In the genomic region with DNA sequence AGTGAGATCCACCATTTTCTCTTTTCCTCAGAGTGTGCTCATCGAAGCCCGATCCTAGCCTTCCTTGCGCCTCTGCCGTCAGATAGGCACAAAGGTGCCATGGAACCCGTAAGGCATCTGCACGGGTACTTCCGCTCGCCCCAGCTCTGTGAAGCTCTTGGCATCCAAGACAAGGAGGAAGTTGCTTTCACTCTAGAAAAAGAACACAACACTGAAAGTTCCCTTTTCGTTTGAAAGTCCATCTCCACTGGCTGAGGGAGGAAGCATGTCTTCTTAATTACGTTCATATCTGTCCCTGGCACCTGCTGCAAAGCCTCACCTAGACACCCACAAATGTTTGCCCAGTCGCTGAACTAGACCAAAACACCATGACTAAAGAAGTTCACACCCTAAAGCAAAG, we compare ENCODE assay signal across 11 mouse cellular contexts. TPM values are rescaled to one million over a fixed set of nuclear protein-coding genes. Genes with fewer than 3 reads are reported as not detected.
A peak's percentile ranks its signal among the peaks of the same experiment; 100 is the strongest.
DNase-seq lines count a peak whose midpoint lies in the region; ATAC-seq lines count a peak whose summit lies in the region.
"Had no signal": no experiment of that assay in that cellular context is flagged by ENCODE, and none has a peak within 500 bp of the region (broad histone marks: within the 10 kb centered on the region; RNA-seq: fewer than 3 reads in every experiment).

No protein-coding gene starts in this region.

- H3K36me3 ChIP-seq in liver, embryonic 13.5 days, result no peaks in the 10 kb centered on the region
- H3K36me3 ChIP-seq: hindbrain, embryonic 15.5 days; neural tube, embryonic 13.5 days had no signal

- H3K27me3 ChIP-seq in liver, embryonic 13.5 days, result no peaks in the 10 kb centered on the region
- H3K27me3 ChIP-seq: hindbrain, embryonic 15.5 days; neural tube, embryonic 13.5 days had no signal

- H3K4me1 ChIP-seq in liver, embryonic 13.5 days (replicated peaks), result peaks cover 6% of the 10 kb centered on the region
- H3K4me1 ChIP-seq: hindbrain, embryonic 15.5 days; neural tube, embryonic 13.5 days had no signal

- H3K9me3 ChIP-seq in liver, embryonic 13.5 days (replicated peaks), result no peaks in the 10 kb centered on the region
- H3K9me3 ChIP-seq: hindbrain, embryonic 15.5 days; neural tube, embryonic 13.5 days had no signal

- ATAC-seq in liver, embryonic 13.5 days (ENCODE audit: low read depth), result no peak

- H3K27ac ChIP-seq in liver, embryonic 13.5 days, result no peak overlapping the region
- H3K27ac ChIP-seq: hindbrain, embryonic 15.5 days; neural tube, embryonic 13.5 days had no signal

- H3K4me3 ChIP-seq in liver, embryonic 13.5 days (replicated peaks), result no peak overlapping the region
- H3K4me3 ChIP-seq: hindbrain, embryonic 15.5 days; neural tube, embryonic 13.5 days had no signal

- WGBS in liver, embryonic 13.5 days (ENCODE audit: insufficient replicate concordance), result 22% methylated on average over 11 of the region's 11 CpGs

- H3K4me2 ChIP-seq in liver, embryonic 13.5 days, result peak overlapping the region; percentile 37
- H3K4me2 ChIP-seq: hindbrain, embryonic 15.5 days; neural tube, embryonic 13.5 days had no signal

- H3K9ac ChIP-seq in liver, embryonic 13.5 days, result no peak overlapping the region
- H3K9ac ChIP-seq: hindbrain, embryonic 15.5 days; neural tube, embryonic 13.5 days had no signal

- peak; percentile 57 for DNase-seq in CD4-positive helper T cell, adult 2 months (ENCODE audit: low read depth, low spot score)
- DNase-seq in T-cell, adult 2 months (ENCODE audit: low spot score), result peak; percentile 52
- DNase-seq in liver, embryonic 13.5 days, result no peak
- DNase-seq in spleen, adult 18-20 months, result peak; percentile 54 to 55
- DNase-seq in right cerebral cortex, postnatal 36 days (ENCODE audit: low spot score in 2 of 2), result no peak
- no peak for DNase-seq in adrenal gland, postnatal 4 days (ENCODE audit: low spot score in 2 of 2)
- no peak for DNase-seq in left cerebral cortex, adult 11 months (ENCODE audit: low spot score)
- no peak for DNase-seq in yolk sac, embryonic 10.5 days (ENCODE audit: low spot score)

RNA-seq across cellular contexts. Expression of gene Pts, which starts 4.8 kb away (rescaled TPM):
- polyA plus RNA-seq in liver, embryonic 13.5 days (2015; fragmentation: Nextera tagmentation; extraction: Ambion mirVana), result 41.6 and 43.4 TPM in 2 replicates
- 10 to 100 TPM; 71.9 to 77.2 TPM for total RNA-seq in adrenal gland, postnatal 4 days (2021)

RNA-seq across cellular contexts. Expression of gene Il18, which starts 21.3 kb away (rescaled TPM):
- 5.7 and 5.9 TPM in 2 replicates for polyA plus RNA-seq in liver, embryonic 13.5 days (2015; fragmentation: Nextera tagmentation; extraction: Ambion mirVana)
- total RNA-seq in adrenal gland, postnatal 4 days (2021), result 1 to 10 TPM; 5.6 to 6.3 TPM

RNA-seq across cellular contexts. Expression of gene Bco2, which starts 21.7 kb away (rescaled TPM):
- polyA plus RNA-seq in liver, embryonic 13.5 days (2015; fragmentation: Nextera tagmentation; extraction: Ambion mirVana), result 0.24 and 0.37 TPM in 2 replicates
- 1 to 10 TPM; 2.3 to 4.1 TPM for total RNA-seq in adrenal gland, postnatal 4 days (2021)

RNA-seq across cellular contexts. Expression of gene Tex12, which starts 27.8 kb away (rescaled TPM):
- not detected in 2 replicates for polyA plus RNA-seq in liver, embryonic 13.5 days (2015; fragmentation: Nextera tagmentation; extraction: Ambion mirVana)
- not detected for total RNA-seq in adrenal gland, postnatal 4 days (2021)
- polyA plus RNA-seq: limb, embryonic 11.5 days; neural tube, embryonic 13.5 days had no signal

RNA-seq across cellular contexts. Expression of gene Plet1, which starts 39.0 kb away (rescaled TPM):
- polyA plus RNA-seq in liver, embryonic 13.5 days (2015; fragmentation: Nextera tagmentation; extraction: Ambion mirVana), result 0.07 and 0.36 TPM in 2 replicates
- total RNA-seq in adrenal gland, postnatal 4 days (2021), result 1 to 10 TPM in 1 of 2 experiments, under 1 TPM in 1; 0.25 to 3.2 TPM

Comparison
In these comparisons a context has a peak if more than half of its experiments do, and no peak if none do; other contexts are left out.
1. DNase-seq: peak in CD4-positive helper T cell, adult 2 months (single experiment), T-cell, adult 2 months (single experiment) and spleen, adult 18-20 months (2 of 2); none in liver, embryonic 13.5 days (single experiment), right cerebral cortex, postnatal 36 days (0 of 2), adrenal gland, postnatal 4 days (0 of 2), left cerebral cortex, adult 11 months (single experiment) and yolk sac, embryonic 10.5 days (single experiment).